Mouse (Mus musculus) lung, postnatal 10 days (tissue): ENCODE data around the gene Celf6.
A peak's percentile ranks its signal among the peaks of the same experiment; 100 is the strongest.

Experiments
- DNase-seq: peaks from one replicate; pipeline ENCODE4 v3.0.0; 2021

The Celf6 gene

GRCm38 (mm10) chr9:59577844-59578504, at the start of gene Celf6:
TSS of gene Celf6 (plus strand) at chr9:59577917.
- peak; percentile 94 for DNase-seq

- DNase-seq, result no peak
Observed at GRCm38 (mm10) chr9:59528274-59528673, 49.4 kb upstream of the Celf6 start.

GRCm38 (mm10) chr9:59531645-59532044, 46.1 kb upstream of the Celf6 start:
- DNase-seq, result no peak

GRCm38 (mm10) chr9:59533422-59533821, 44.3 kb upstream of the Celf6 start:
- no peak for DNase-seq

GRCm38 (mm10) chr9:59533889-59534288, 43.8 kb upstream of the Celf6 start:
- DNase-seq, result peak; percentile 40

GRCm38 (mm10) chr9:59537651-59538050, 40.1 kb upstream of the Celf6 start:
- peak; percentile 31 for DNase-seq

- peak; percentile 88 for DNase-seq
Observed at GRCm38 (mm10) chr9:59539441-59540137, 38.1 kb upstream of the Celf6 start, which contains the start of the genes Hexa and Tmem202. TSS of gene Hexa (plus strand) at chr9:59539540. TSS of gene Tmem202 (minus strand) at chr9:59539847.

GRCm38 (mm10) chr9:59541617-59542016, 36.1 kb upstream of the Celf6 start:
- no peak for DNase-seq

- DNase-seq, result peak; percentile 31
Observed at GRCm38 (mm10) chr9:59542766-59543324, 34.9 kb upstream of the Celf6 start.

GRCm38 (mm10) chr9:59544739-59545138, 33.0 kb upstream of the Celf6 start:
- no peak for DNase-seq

GRCm38 (mm10) chr9:59547869-59548268, 29.8 kb upstream of the Celf6 start:
- DNase-seq, result no peak

- DNase-seq, result no peak
Observed at GRCm38 (mm10) chr9:59548961-59549487, 28.7 kb upstream of the Celf6 start.

GRCm38 (mm10) chr9:59550077-59550476, 27.6 kb upstream of the Celf6 start:
- no peak for DNase-seq

GRCm38 (mm10) chr9:59551017-59551416, 26.7 kb upstream of the Celf6 start:
- no peak for DNase-seq

GRCm38 (mm10) chr9:59551620-59552031, 26.1 kb upstream of the Celf6 start:
- DNase-seq, result peak; percentile 48

- no peak for DNase-seq
Observed at GRCm38 (mm10) chr9:59552610-59553009, 25.1 kb upstream of the Celf6 start.

GRCm38 (mm10) chr9:59553719-59554118, 24.0 kb upstream of the Celf6 start:
- no peak for DNase-seq

GRCm38 (mm10) chr9:59565600-59565999, 12.1 kb upstream of the Celf6 start:
- DNase-seq, result peak; percentile 86

- DNase-seq, result peak; percentile 77
Observed at GRCm38 (mm10) chr9:59567111-59567510, 10.6 kb upstream of the Celf6 start.

GRCm38 (mm10) chr9:59571852-59572251, 5.9 kb upstream of the Celf6 start:
- no peak for DNase-seq

- no peak for DNase-seq
Observed at GRCm38 (mm10) chr9:59577401-59577800, 316 bp upstream of the Celf6 start.

- DNase-seq, result no peak
Observed at GRCm38 (mm10) chr9:59578505-59578867, 769 bp downstream of the Celf6 start.

- peak; percentile 85 for DNase-seq
Observed at GRCm38 (mm10) chr9:59584871-59585308, 7.2 kb downstream of the Celf6 start.

- DNase-seq, result no peak
Observed at GRCm38 (mm10) chr9:59588252-59588651, 10.5 kb downstream of the Celf6 start.
